17 mouse cellular contexts compared by ENCODE assay signal in genomic region chr7:49071141-49071567, GRCm38 (mm10).
DNase-seq lines count a peak whose midpoint lies in the region; ATAC-seq lines count a peak whose summit lies in the region.
"Had no signal": no experiment of that assay in that cellular context is flagged by ENCODE, and none has a peak within 500 bp of the region (broad histone marks: within the 10 kb centered on the region; RNA-seq: fewer than 3 reads in every experiment).

No protein-coding gene starts in this region.

- no peaks in the 10 kb centered on the region for H3K27me3 ChIP-seq in heart, embryonic 16.5 days (ENCODE audit: control insufficient read depth, insufficient read depth, low read length)
- peaks cover 78% of the 10 kb centered on the region for H3K27me3 ChIP-seq in forebrain, embryonic 12.5 days
- peaks cover 2% of the 10 kb centered on the region; the same call in 1 of the 2 replicates for H3K27me3 ChIP-seq in midbrain, embryonic 11.5 days (ENCODE audit: control insufficient read depth, insufficient read depth, low read length)

- ATAC-seq in heart, embryonic 16.5 days (replicated peaks; ENCODE audit: extremely low read depth, insufficient read depth, low FRiP score) = 0 out of 2 replicates have a peak, but pooled peaks have one; percentile 11
- peak; percentile 47; the same call in 1 of the 2 replicates for ATAC-seq in forebrain, embryonic 12.5 days (ENCODE audit: low FRiP score)
- peak; percentile 82 for ATAC-seq in midbrain, embryonic 11.5 days (ENCODE audit: low FRiP score)
- ATAC-seq: liver, postnatal 0 days had no signal

- H3K4me3 ChIP-seq in heart, embryonic 16.5 days (ENCODE audit: low read length) = no peak overlapping the region
- no peak overlapping the region for H3K4me3 ChIP-seq in forebrain, embryonic 12.5 days (replicated peaks)
- H3K4me3 ChIP-seq in midbrain, embryonic 11.5 days (ENCODE audit: low read depth, low read length) = no peak overlapping the region
- H3K4me3 ChIP-seq: left cerebral cortex, adult 2 months had no signal

- WGBS in heart, embryonic 16.5 days = 35% methylated on average over 7 of the region's 7 CpGs
- 8% methylated on average over 7 of the region's 7 CpGs for WGBS in forebrain, embryonic 12.5 days
- WGBS in midbrain, embryonic 11.5 days = 2% methylated on average over 7 of the region's 7 CpGs

- no peak overlapping the region for H3K9ac ChIP-seq in heart, embryonic 16.5 days (ENCODE audit: low read length)
- H3K9ac ChIP-seq in forebrain, embryonic 12.5 days = no peak overlapping the region
- no peak overlapping the region for H3K9ac ChIP-seq in midbrain, embryonic 11.5 days (ENCODE audit: low read length)
- H3K9ac ChIP-seq: liver, postnatal 0 days had no signal

- H3K9me3 ChIP-seq in heart, embryonic 16.5 days (replicated peaks; ENCODE audit: control insufficient read depth, low read length) = no peaks in the 10 kb centered on the region
- H3K9me3 ChIP-seq in forebrain, embryonic 12.5 days = no peaks in the 10 kb centered on the region
- H3K9me3 ChIP-seq in midbrain, embryonic 11.5 days (ENCODE audit: control insufficient read depth, low read length) = no peaks in the 10 kb centered on the region

- no peak overlapping the region for H3K4me2 ChIP-seq in heart, embryonic 16.5 days (ENCODE audit: low read depth, low read length)
- H3K4me2 ChIP-seq in forebrain, embryonic 12.5 days = 0 out of 2 replicates have a peak overlapping the region, but pooled peaks have one; percentile 21
- H3K4me2 ChIP-seq in midbrain, embryonic 11.5 days = peak overlapping the region; percentile 22; the same call in 1 of the 2 replicates

- H3K36me3 ChIP-seq in heart, embryonic 16.5 days (ENCODE audit: control insufficient read depth, insufficient read depth) = no peaks in the 10 kb centered on the region
- H3K36me3 ChIP-seq in forebrain, embryonic 12.5 days (replicated peaks) = no peaks in the 10 kb centered on the region
- H3K36me3 ChIP-seq in midbrain, embryonic 11.5 days (ENCODE audit: control insufficient read depth, insufficient read depth, low read length) = no peaks in the 10 kb centered on the region
- H3K36me3 ChIP-seq: G1E had no signal

- H3K27ac ChIP-seq in heart, embryonic 16.5 days (ENCODE audit: low read length) = no peak overlapping the region
- H3K27ac ChIP-seq in forebrain, embryonic 12.5 days = peak overlapping the region; percentile 56; the same call in 1 of the 2 replicates
- peak overlapping the region; percentile 71 for H3K27ac ChIP-seq in midbrain, embryonic 11.5 days (ENCODE audit: low read depth, low read length)
- H3K27ac ChIP-seq: left cerebral cortex, adult 2 months; macrophage had no signal

- DNase-seq in heart, adult 9 months (ENCODE audit: low spot score in 2 of 2) = no peak
- peak; percentile 91 for DNase-seq in midbrain, embryonic 11.5 days (ENCODE audit: low spot score, missing footprints)
- DNase-seq in retina, embryonic 14.5 days (ENCODE audit: low spot score) = peak; percentile 35
- no peak for DNase-seq in urinary bladder, postnatal 10 days (ENCODE audit: low spot score)
- no peak for DNase-seq in left cerebral cortex, adult 9 months (ENCODE audit: low spot score in 2 of 2)
- DNase-seq: adrenal gland, postnatal 14 days; B cell, adult 2 months; cerebellum, postnatal 36 days; heart, adult 11 months; heart, postnatal 14 days; kidney, adult 18-20 months; liver, postnatal 0 days had no signal

- peaks cover 6% of the 10 kb centered on the region; the same call in 1 of the 2 replicates for H3K4me1 ChIP-seq in heart, embryonic 16.5 days (ENCODE audit: control insufficient read depth, insufficient read depth, low read length)
- H3K4me1 ChIP-seq in forebrain, embryonic 12.5 days = peaks cover 65% of the 10 kb centered on the region
- H3K4me1 ChIP-seq in midbrain, embryonic 11.5 days (ENCODE audit: control insufficient read depth, insufficient read depth, low read length) = peaks cover 58% of the 10 kb centered on the region

Comparison
In these comparisons a context has a peak if more than half of its experiments do, and no peak if none do; other contexts are left out.
1. ATAC-seq: peak in every context shown above with its lines; median percentile 82 in midbrain, embryonic 11.5 days; 47 in forebrain, embryonic 12.5 days; 11 in heart, embryonic 16.5 days.
2. DNase-seq: peak in midbrain, embryonic 11.5 days (single experiment) and retina, embryonic 14.5 days (single experiment); none in heart, adult 9 months (0 of 2), urinary bladder, postnatal 10 days (single experiment) and left cerebral cortex, adult 9 months (0 of 2).